Mouse (Mus musculus) activated CD4-positive, CD25-positive, alpha-beta regulatory T cell, adult 9 weeks (primary cell): ENCODE results near the gene Exosc8. TPM values are rescaled to one million over a fixed set of nuclear protein-coding genes. Genes with fewer than 3 reads are reported as not detected.

Source experiments
- polyA plus RNA-seq: library from polyadenylated mRNA; unstranded; fragments of 100-300 nt; shearing (Covaris generic); gene quantifications from one replicate; pipeline ENCODE4 v1.2.1, GENCODE M21; 2017

Exosc8 gene
- 214 TPM for polyA plus RNA-seq

GRCm38 (mm10) chr3:54735247-54736046 is at the start of gene Exosc8, which contains the start of gene Alg5:
TSS of gene Exosc8 (minus strand) at chr3:54735393.
TSS of gene Alg5 (plus strand) at chr3:54735539.

GRCm38 (mm10) chr3:54755145-54756041 is 20.2 kb upstream of the Exosc8 start, which contains the start of gene Smad9:
TSS of gene Smad9 (plus strand) at chr3:54755582.

GRCm38 (mm10) chr3:54714253-54714652 is 20.9 kb downstream of the Exosc8 start, which contains the start of gene Gm21958:
TSS of gene Gm21958 (minus strand) at chr3:54714353.

GRCm38 (mm10) chr3:54692202-54693055 is 42.8 kb downstream of the Exosc8 start, which contains the start of gene Supt20:
TSS of gene Supt20 (plus strand) at chr3:54692807.

Other genes starting within 250 kb of the Exosc8 start
- gene Supt20, start 42.6 kb downstream of the Exosc8 start, polyA plus RNA-seq: 305 TPM
- 3.5 TPM for gene Gm21958, start 21.0 kb downstream of the Exosc8 start, polyA plus RNA-seq
- gene Alg5, start 146 bp upstream of the Exosc8 start, polyA plus RNA-seq: 96.5 TPM
- not detected for gene Smad9, start 20.2 kb upstream of the Exosc8 start, polyA plus RNA-seq
- gene Rfxap, start 72.4 kb upstream of the Exosc8 start, polyA plus RNA-seq: 9.4 TPM
- gene Sertm1, start 180.5 kb upstream of the Exosc8 start, polyA plus RNA-seq: not detected